Mouse (Mus musculus) stomach, embryonic 16.5 days (tissue): ENCODE data around the gene Tedc1. TPM values are rescaled to one million over a fixed set of nuclear protein-coding genes. Genes with fewer than 3 reads are reported as not detected.

Source experiments
- ATAC-seq: fragments of 200-750 bp; cut with Nextera tagmentation; 2 replicates; pipeline ENCODE4 v1.8.0; 2017; ENCODE audit warnings: moderate number of reproducible peaks, moderate TSS enrichment; ENCODE audit not compliant: insufficient read depth, low FRiP score
- H3K27ac ChIP-seq: fragments of 300-500 bp; sonication (generic); 2 replicates; pipeline ENCODE4 v1.5.1; 2014; ENCODE audit warnings: low read length
- H3K27me3 ChIP-seq: fragments of 300-500 bp; sonication (generic); 2 replicates; pipeline ENCODE4 v1.6.1; 2014; ENCODE audit warnings: low read length, control low read depth, mixed read lengths; ENCODE audit not compliant: control insufficient read depth, insufficient read depth
- H3K36me3 ChIP-seq: fragments of 300-500 bp; sonication (generic); 2 replicates; pipeline ENCODE4 v1.6.1; 2014; ENCODE audit warnings: low read length; ENCODE audit not compliant: control insufficient read depth, insufficient read depth
- H3K4me1 ChIP-seq: fragments of 300-500 bp; sonication (generic); 2 replicates; pipeline ENCODE4 v1.6.1; 2014; ENCODE audit warnings: low read length, control low read depth, mixed read lengths; ENCODE audit not compliant: control insufficient read depth, insufficient read depth
- H3K4me2 ChIP-seq: fragments of 300-500 bp; sonication (generic); 2 replicates; pipeline ENCODE4 v1.6.1; 2014; ENCODE audit warnings: low read depth, low read length, mixed read lengths
- H3K4me3 ChIP-seq: fragments of 300-500 bp; sonication (generic); replicated peaks from 2 replicates; pipeline ENCODE4 v1.5.1; 2014; ENCODE audit warnings: mild to moderate bottlenecking, low read length
- H3K9ac ChIP-seq: fragments of 300-500 bp; sonication (generic); 2 replicates; pipeline ENCODE4 v1.6.1; 2014; ENCODE audit warnings: low read length
- H3K9me3 ChIP-seq: fragments of 300-500 bp; sonication (generic); replicated peaks from 2 replicates; pipeline ENCODE4 v1.6.1; 2016; ENCODE audit warnings: low read length, control low read depth; ENCODE audit not compliant: control insufficient read depth
- WGBS: fragments of 180-500 bp; shearing (Covaris S2); extraction: QIAGEN DNeasy Blood & Tissue Kit; methylation state at CpG from one replicate; pipeline ENCODE4 v1.1.7; 2014; 5-methylcytosine and 5-hydroxymethylcytosine counted together
- polyA plus RNA-seq: library from polyadenylated mRNA; unstranded; fragments of >200 nt; fragmentation: Nextera tagmentation; extraction: Ambion mirVana; gene quantifications from 2 replicates; pipeline ENCODE4 v1.2.1, GENCODE M21; 2015

The Tedc1 gene
- polyA plus RNA-seq, 1 experiment from 2014 or later: 24.0 TPM

DNA sequence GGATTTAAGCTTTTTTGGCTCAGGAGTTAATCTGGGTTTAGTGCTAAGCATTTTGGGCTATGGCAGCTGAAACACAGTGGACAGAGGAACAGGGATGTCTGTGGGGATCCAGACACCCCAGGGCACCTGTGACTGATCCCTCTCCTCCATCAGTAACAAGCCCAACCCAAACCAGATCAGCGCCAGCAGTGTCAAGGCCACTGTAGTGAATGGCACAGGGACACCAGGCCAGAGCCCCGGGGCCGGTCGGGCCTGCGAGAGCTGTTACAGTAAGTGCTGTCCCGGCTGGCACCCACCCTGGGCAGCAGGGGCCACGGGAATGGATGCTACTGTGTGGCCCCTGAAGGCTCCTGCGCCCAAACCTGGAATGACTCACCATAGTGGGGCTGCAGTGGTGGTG, 25.5 kb upstream of the Tedc1 start:
- Histone ChIP-seq H3K9me3 (no peaks in the 10 kb centered on the region), H3K4me1 (peaks cover 10% of the 10 kb centered on the region; the same call in 1 of the 2 replicates), H3K27me3 (no peaks in the 10 kb centered on the region), H3K36me3 (peaks cover 60% of the 10 kb centered on the region), H3K27ac (no peak overlapping the region), H3K4me3 (no peak overlapping the region), H3K4me2 (no peak overlapping the region), H3K9ac (no peak overlapping the region)
- ATAC-seq: no peak
- WGBS: 96% methylated on average over 8 of the region's 8 CpGs

DNA sequence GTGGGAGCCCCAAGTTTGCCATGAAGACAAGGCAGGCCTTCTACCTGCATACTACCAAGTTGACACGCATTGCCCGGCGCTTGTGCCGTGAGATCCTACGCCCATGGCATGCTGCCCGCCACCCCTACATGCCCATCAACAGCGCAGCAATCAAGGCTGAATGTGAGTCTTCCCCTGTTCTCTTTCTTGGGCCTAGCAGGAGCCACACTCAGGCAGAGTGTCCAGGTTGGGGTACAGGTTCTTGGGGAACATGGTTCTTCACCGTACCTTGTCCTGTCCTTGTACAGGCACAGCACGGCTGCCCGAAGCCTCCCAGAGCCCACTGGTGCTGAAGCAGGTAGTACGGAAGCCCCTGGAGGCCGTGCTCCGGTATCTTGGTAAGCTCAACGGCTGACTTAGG, 24.6 kb upstream of the Tedc1 start:
- H3K4me3 ChIP-seq: no peak overlapping the region
- H3K4me2 ChIP-seq: no peak overlapping the region
- 99% methylated on average over 14 of the region's 14 CpGs for WGBS
- no peaks in the 10 kb centered on the region for H3K9me3 ChIP-seq
- no peak for ATAC-seq
- no peaks in the 10 kb centered on the region for H3K27me3 ChIP-seq
- H3K4me1 ChIP-seq: peaks cover 10% of the 10 kb centered on the region; the same call in 1 of the 2 replicates
- no peak overlapping the region for H3K9ac ChIP-seq
- no peak overlapping the region for H3K27ac ChIP-seq
- peaks cover 63% of the 10 kb centered on the region for H3K36me3 ChIP-seq

DNA sequence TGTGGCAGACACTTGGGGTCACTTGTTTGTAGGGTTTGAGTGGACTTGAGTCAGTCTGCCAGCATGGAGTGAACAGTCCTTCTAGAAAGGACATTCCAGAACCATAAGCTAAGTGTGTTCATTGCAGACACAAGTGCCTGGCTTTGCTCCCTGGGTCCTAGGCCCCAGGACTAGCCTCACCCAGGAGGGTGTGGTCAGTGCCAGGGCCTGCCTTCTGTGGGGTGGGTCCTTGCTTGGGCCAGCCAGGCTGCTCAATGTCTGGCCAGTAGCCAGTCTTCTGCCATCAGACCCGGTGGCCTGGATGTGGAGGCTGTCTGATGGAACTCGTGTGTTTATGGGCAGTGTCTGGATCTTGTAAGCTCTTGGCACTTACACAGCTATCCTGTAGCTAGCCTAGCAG, 23.7 kb upstream of the Tedc1 start:
- peaks cover 10% of the 10 kb centered on the region; the same call in 1 of the 2 replicates for H3K4me1 ChIP-seq
- no peak overlapping the region for H3K4me2 ChIP-seq
- no peak overlapping the region for H3K27ac ChIP-seq
- ATAC-seq: peak; percentile 80
- 37% methylated on average over 2 of the region's 2 CpGs for WGBS
- no peak overlapping the region for H3K9ac ChIP-seq
- H3K36me3 ChIP-seq: peaks cover 62% of the 10 kb centered on the region
- H3K4me3 ChIP-seq: no peak overlapping the region
- no peaks in the 10 kb centered on the region for H3K9me3 ChIP-seq
- H3K27me3 ChIP-seq: no peaks in the 10 kb centered on the region

DNA sequence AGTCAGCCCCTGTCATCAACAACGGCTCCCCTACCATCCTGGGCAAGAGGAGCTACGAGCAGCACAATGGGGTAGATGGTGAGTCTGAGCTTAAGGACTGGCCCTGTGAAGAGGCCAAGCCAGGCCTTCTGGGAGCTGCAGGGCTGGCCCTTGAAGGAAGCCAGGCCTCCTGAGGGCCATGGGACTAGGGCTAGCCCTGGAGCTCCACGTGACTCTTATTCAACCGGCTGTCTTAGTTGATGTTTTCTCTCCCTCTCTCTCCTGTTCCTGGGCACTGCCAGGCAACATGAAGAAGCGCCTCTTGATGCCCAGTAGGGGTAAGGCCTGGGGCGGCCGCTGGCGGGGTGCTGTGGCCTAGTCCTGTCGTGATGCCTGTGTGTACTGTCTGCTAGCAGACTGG, 23.0 kb upstream of the Tedc1 start:
- WGBS: 86% methylated on average over 9 of the region's 9 CpGs
- no peak overlapping the region for H3K9ac ChIP-seq
- H3K27ac ChIP-seq: no peak overlapping the region
- H3K36me3 ChIP-seq: peaks cover 56% of the 10 kb centered on the region
- H3K27me3 ChIP-seq: no peaks in the 10 kb centered on the region
- peaks cover 10% of the 10 kb centered on the region; the same call in 1 of the 2 replicates for H3K4me1 ChIP-seq
- H3K9me3 ChIP-seq: no peaks in the 10 kb centered on the region
- no peak for ATAC-seq
- no peak overlapping the region for H3K4me3 ChIP-seq
- no peak overlapping the region for H3K4me2 ChIP-seq

DNA sequence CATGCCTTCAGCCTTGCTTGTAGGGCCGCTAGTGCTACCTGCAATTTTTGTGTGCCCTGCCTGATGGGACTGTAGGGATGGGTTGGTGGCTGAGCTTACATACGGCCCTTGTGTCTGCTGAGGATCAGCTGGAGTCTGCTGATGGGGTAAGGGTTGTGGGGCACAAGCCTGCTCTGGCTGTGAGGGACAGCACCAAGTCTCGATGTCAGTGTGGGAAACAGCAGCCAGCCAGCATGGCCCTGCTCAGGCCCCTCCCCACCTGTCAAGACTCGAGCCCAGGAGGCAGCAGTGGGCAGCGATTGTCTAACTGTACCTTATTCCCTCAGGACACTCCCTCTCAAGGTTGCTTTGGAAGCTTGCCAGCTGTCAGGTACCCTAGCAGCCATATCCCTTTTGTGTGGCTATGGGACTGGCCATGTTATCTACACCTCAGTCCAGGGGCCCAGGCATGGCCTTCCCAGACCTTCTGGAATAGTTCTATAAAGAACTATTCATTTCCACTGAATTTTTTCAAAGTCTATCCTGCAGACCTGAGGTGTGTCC, 22.3 kb upstream of the Tedc1 start:
- Histone ChIP-seq H3K4me3 (no peak overlapping the region), H3K4me1 (peaks cover 15% of the 10 kb centered on the region; the same call in 1 of the 2 replicates), H3K36me3 (peaks cover 54% of the 10 kb centered on the region), H3K4me2 (no peak overlapping the region), H3K27ac (0 out of 2 replicates have a peak overlapping the region, but pooled peaks have one; percentile 2), H3K27me3 (no peaks in the 10 kb centered on the region), H3K9me3 (no peaks in the 10 kb centered on the region), H3K9ac (no peak overlapping the region)
- 68% methylated on average over 5 of the region's 5 CpGs for WGBS
- peak; percentile 61; the same call in 1 of the 2 replicates for ATAC-seq

DNA sequence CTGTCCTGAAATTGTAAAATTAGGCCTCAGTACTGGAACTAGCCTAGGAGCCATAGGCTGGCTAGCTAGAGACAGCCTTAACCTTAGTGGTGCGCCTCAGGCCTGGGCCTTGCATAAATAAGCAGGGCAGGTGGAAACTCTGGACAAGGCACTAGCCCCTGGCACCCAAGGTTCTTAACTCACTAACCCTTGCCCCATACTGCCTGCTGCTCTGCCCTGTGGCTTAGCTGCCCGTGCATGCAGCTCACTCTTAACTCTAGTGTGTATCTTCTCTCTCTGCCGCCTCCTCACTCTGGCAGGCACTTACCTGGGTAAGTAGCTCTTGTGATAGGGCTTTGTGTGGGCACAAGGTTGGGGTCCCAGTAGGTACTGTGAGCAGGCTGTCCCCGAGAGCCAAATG, 21.7 kb upstream of the Tedc1 start:
- Histone ChIP-seq H3K27ac (0 out of 2 replicates have a peak overlapping the region, but pooled peaks have one; percentile 2), H3K4me2 (no peak overlapping the region), H3K27me3 (no peaks in the 10 kb centered on the region), H3K4me3 (no peak overlapping the region), H3K36me3 (peaks cover 48% of the 10 kb centered on the region), H3K9me3 (no peaks in the 10 kb centered on the region), H3K4me1 (peaks cover 20% of the 10 kb centered on the region), H3K9ac (0 out of 2 replicates have a peak overlapping the region, but pooled peaks have one; percentile 2)
- 89% methylated on average over 4 of the region's 4 CpGs for WGBS
- ATAC-seq: no peak

DNA sequence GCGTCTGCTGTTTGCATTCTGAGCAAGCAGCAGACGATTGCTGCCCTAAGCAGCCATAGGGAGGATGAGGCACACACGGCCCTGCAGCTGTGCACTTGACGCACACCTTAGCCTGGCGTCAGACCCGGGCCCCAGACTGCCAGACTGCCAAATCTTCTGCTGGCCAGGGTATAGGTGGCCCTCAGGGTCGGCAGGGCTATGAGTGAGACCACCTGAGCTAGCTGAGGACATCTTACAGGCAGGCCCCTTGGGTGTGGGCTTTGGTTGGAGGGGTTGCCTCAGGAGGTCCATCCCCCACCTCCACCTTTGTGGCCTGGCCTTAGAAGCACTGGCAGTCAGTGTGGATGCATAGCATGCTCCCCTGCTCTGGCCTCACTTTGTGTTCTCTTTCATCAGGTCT, 20.8 kb upstream of the Tedc1 start:
- no peaks in the 10 kb centered on the region for H3K9me3 ChIP-seq
- H3K4me1 ChIP-seq: peaks cover 25% of the 10 kb centered on the region
- H3K9ac ChIP-seq: no peak overlapping the region
- no peak overlapping the region for H3K27ac ChIP-seq
- no peak overlapping the region for H3K4me2 ChIP-seq
- 87% methylated on average over 7 of the region's 7 CpGs for WGBS
- H3K4me3 ChIP-seq: no peak overlapping the region
- H3K27me3 ChIP-seq: no peaks in the 10 kb centered on the region
- peaks cover 41% of the 10 kb centered on the region for H3K36me3 ChIP-seq
- ATAC-seq: no peak

DNA sequence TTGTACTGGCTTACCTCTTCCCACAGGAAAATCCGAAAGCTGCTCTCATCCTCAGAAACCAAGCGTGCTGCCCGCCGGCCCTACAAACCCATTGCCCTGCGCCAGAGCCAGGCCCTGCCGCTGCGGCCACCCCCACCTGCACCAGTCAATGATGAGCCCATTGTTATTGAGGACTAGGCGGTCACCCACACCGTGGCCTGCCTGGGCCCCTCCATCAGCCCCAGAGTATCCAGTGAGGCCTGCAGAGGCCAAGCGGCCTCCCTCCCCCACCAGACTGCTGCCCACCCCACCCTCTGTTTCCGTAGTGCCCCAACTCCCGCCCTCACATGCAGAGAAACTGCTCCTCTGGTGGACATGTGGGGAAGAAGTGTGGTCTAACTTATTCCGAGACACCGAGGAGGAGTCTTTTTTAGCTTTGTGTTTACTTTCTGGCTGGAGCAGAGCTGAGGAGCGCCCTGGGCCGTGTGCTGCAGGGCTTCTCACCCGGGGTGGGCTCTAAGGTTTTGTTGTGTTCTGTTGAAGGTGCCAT, 19.7 kb upstream of the Tedc1 start:
- H3K27me3 ChIP-seq: no peaks in the 10 kb centered on the region
- no peak overlapping the region for H3K9ac ChIP-seq
- no peak overlapping the region for H3K4me3 ChIP-seq
- peaks cover 32% of the 10 kb centered on the region for H3K36me3 ChIP-seq
- WGBS: 79% methylated on average over 17 of the region's 17 CpGs
- H3K4me2 ChIP-seq: no peak overlapping the region
- H3K27ac ChIP-seq: no peak overlapping the region
- no peaks in the 10 kb centered on the region for H3K9me3 ChIP-seq
- peaks cover 25% of the 10 kb centered on the region for H3K4me1 ChIP-seq
- no peak for ATAC-seq

DNA sequence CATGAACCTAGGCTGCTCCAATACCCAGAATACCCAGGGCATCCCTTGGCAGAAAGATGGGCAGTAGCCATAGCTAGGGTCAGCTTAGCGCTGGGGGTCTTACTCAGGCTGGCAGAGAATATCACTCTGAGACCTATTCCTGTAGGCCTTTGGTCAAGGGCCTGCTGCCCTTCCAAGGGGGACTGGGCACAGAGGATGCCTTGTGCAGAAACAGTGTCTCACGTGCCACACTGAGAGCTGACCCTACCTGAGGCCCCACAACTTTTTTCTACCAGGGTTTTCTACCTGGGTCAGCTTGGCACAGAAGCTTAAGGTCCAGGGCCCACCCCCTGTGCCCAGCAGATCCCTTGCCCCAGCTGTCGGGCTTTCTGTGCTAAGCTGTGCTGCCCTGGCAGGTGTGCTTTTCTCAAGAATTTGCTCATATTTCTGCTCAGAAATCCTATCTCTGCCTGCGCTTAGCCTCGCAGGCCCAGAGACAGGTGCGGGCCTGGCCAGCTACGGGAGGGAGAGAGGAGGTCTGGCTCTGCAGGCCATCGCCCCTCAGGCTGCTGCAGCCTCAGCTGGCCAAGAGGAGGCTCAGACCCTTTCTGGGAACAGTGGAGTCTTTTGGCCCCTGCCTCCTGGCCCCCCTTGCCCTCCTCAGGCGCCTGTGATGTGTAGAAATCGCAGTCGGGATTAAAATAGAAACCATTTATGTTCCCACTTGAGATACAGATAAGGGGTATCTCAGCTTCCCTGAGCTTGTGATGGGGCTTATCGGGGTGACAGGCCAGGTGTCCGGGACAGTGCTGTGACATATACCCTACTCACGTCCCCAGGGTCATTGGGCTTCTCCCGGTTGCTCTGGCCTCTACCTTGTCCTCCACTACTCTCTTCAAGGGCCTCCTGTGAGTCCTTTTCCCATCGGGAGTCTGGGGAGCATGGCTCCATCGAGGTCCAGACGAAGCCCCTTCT, 18.7 kb upstream of the Tedc1 start:
- Histone ChIP-seq H3K4me3 (no peak overlapping the region), H3K27ac (no peak overlapping the region), H3K36me3 (peaks cover 27% of the 10 kb centered on the region), H3K9me3 (no peaks in the 10 kb centered on the region), H3K9ac (no peak overlapping the region), H3K27me3 (no peaks in the 10 kb centered on the region), H3K4me1 (peaks cover 34% of the 10 kb centered on the region), H3K4me2 (no peak overlapping the region)
- no peak for ATAC-seq
- 84% methylated on average over 18 of the region's 18 CpGs for WGBS
